Comparison of ENCODE assay signal across 12 mouse cellular contexts in genomic region chr7:114316361-114316871, GRCm38 (mm10). TPM values are rescaled to one million over a fixed set of nuclear protein-coding genes. Genes with fewer than 3 reads are reported as not detected.
DNase-seq lines count a peak whose midpoint lies in the region; ATAC-seq and TF ChIP-seq lines count a peak whose summit lies in the region.
"Had no signal": no experiment of that assay in that cellular context is flagged by ENCODE, and none has a peak within 500 bp of the region (broad histone marks: within the 10 kb centered on the region; RNA-seq: fewer than 3 reads in every experiment).

No protein-coding gene starts in this region.

- H3K9ac ChIP-seq in forebrain, postnatal 0 days: no peak overlapping the region
- H3K9ac ChIP-seq: stomach, embryonic 15.5 days had no signal

- H3K27me3 ChIP-seq in forebrain, postnatal 0 days (ENCODE audit: insufficient read depth, low read length): no peaks in the 10 kb centered on the region
- no peaks in the 10 kb centered on the region for H3K27me3 ChIP-seq in thymus, adult 2 months (ENCODE audit: control insufficient read depth, insufficient read depth, low read length)
- H3K27me3 ChIP-seq: stomach, embryonic 15.5 days had no signal

- TF ChIP-seq POLR2A in lung, adult 2 months (IDR thresholded peaks at IDR 0.05; ENCODE audit: borderline replicate concordance, extremely low read depth, low read depth, low read length): no peak
- no peak for TF ChIP-seq POLR2A in thymus, adult 2 months (IDR thresholded peaks at IDR 0.05; ENCODE audit: control insufficient read depth, extremely low read depth, insufficient read depth, low read length, poor library complexity)

- H3K4me2 ChIP-seq in forebrain, postnatal 0 days (ENCODE audit: low read depth): no peak overlapping the region
- H3K4me2 ChIP-seq: stomach, embryonic 15.5 days had no signal

- no peaks in the 10 kb centered on the region for H3K9me3 ChIP-seq in forebrain, postnatal 0 days (ENCODE audit: low read length)
- H3K9me3 ChIP-seq: G1E; stomach, embryonic 15.5 days had no signal

- intact Hi-C loops in heart, postnatal 25 days (cut with DNase I): loop anchor here (5.0 kb wide), 1 partner anchor 34 kb away; no protein-coding TSS in a partner anchor

- H3K27ac ChIP-seq in forebrain, postnatal 0 days (ENCODE audit: low read depth, low read length): 0 out of 2 replicates have a peak overlapping the region, but pooled peaks have one; percentile 21
- peak overlapping the region; percentile 100 for H3K27ac ChIP-seq in thymus, adult 2 months (ENCODE audit: control insufficient read depth, insufficient read depth, low read length)

- H3K4me1 ChIP-seq in lung, adult 2 months (ENCODE audit: control insufficient read depth, insufficient read depth, low read length): peaks cover 6% of the 10 kb centered on the region
- peaks cover 11% of the 10 kb centered on the region; the same call in 1 of the 2 replicates for H3K4me1 ChIP-seq in forebrain, postnatal 0 days (ENCODE audit: insufficient read depth)
- peaks cover 13% of the 10 kb centered on the region for H3K4me1 ChIP-seq in thymus, adult 2 months (replicated peaks; ENCODE audit: control insufficient read depth, insufficient read depth, low read length)
- H3K4me1 ChIP-seq: stomach, embryonic 15.5 days had no signal

- peak; percentile 90 for DNase-seq in heart, adult 11 months
- no peak for DNase-seq in heart, postnatal 25 days (ENCODE audit: low spot score)
- peak; percentile 22 for DNase-seq in lung, postnatal 10 days
- DNase-seq in lung, adult 2 months: no peak
- peak; percentile 45 for DNase-seq in forebrain, postnatal 0 days
- DNase-seq in thymus, adult 2 months: peak; percentile 50
- DNase-seq in embryo, embryonic 10.5 days (ENCODE audit: low spot score): no peak
- no peak for DNase-seq in adrenal gland, adult (ENCODE audit: inconsistent age in 2 of 2, low spot score in 1 of 2)
- DNase-seq: cerebellum, postnatal 10 days; gastrocnemius, postnatal 25 days had no signal

- ATAC-seq in forebrain, postnatal 0 days: peak; percentile 54

- H3K4me3 ChIP-seq in lung, adult 2 months (replicated peaks; ENCODE audit: extremely low read depth, low read depth, low read length): no peak overlapping the region
- no peak overlapping the region for H3K4me3 ChIP-seq in forebrain, postnatal 0 days (ENCODE audit: low read depth, low read length)
- H3K4me3 ChIP-seq in thymus, adult 2 months (ENCODE audit: control insufficient read depth, insufficient read depth, low read length): no peak overlapping the region
- H3K4me3 ChIP-seq: stomach, embryonic 15.5 days had no signal

- TF ChIP-seq CTCF in lung, adult 2 months (IDR thresholded peaks at IDR 0.05; ENCODE audit: insufficient read depth, low read length): no peak
- TF ChIP-seq CTCF in forebrain, postnatal 0 days (IDR thresholded peaks at IDR 0.05; ENCODE audit: low read depth): no peak
- no peak for TF ChIP-seq CTCF in thymus, adult 2 months (IDR thresholded peaks at IDR 0.05; ENCODE audit: borderline replicate concordance, control insufficient read depth, extremely low read depth, insufficient read depth, low read length, poor library complexity)

- no peaks in the 10 kb centered on the region for H3K36me3 ChIP-seq in forebrain, postnatal 0 days (ENCODE audit: insufficient read depth)
- no peaks in the 10 kb centered on the region for H3K36me3 ChIP-seq in thymus, adult 2 months (ENCODE audit: control insufficient read depth, insufficient read depth, low read length)
- H3K36me3 ChIP-seq: G1E; stomach, embryonic 15.5 days had no signal

- WGBS in lung, adult 2 months: 51% methylated on average over 5 of the region's 5 CpGs
- WGBS in forebrain, postnatal 0 days: 17% methylated on average over 5 of the region's 5 CpGs
- WGBS in thymus, adult 2 months: 58% methylated on average over 5 of the region's 5 CpGs

RNA-seq across cellular contexts. Expression of gene Psma1, which starts 40.5 kb away (rescaled TPM):
- total RNA-seq in heart, postnatal 25 days (2021): 100 to 1,000 TPM; 134 to 146 TPM
- polyA plus RNA-seq in lung, adult 2 months (2012; rRNA removed): 49.9 and 84.0 TPM in 2 replicates
- total RNA-seq in forebrain, postnatal 0 days (2014; rRNA removed): 212 and 266 TPM in 2 replicates
- 357 and 391 TPM in 2 replicates for polyA plus RNA-seq in forebrain, postnatal 0 days (2015; fragmentation: Nextera tagmentation; extraction: Ambion mirVana)
- 112 and 133 TPM in 2 replicates for polyA plus RNA-seq in thymus, adult 2 months (2012; rRNA removed)

Comparison
In these comparisons a context has a peak if more than half of its experiments do, and no peak if none do; other contexts are left out.
1. DNase-seq: peak in heart, adult 11 months (single experiment), lung, postnatal 10 days (single experiment), forebrain, postnatal 0 days (single experiment) and thymus, adult 2 months (single experiment); none in heart, postnatal 25 days (single experiment), lung, adult 2 months (single experiment), embryo, embryonic 10.5 days (single experiment) and adrenal gland, adult (0 of 2).